Mouse (Mus musculus): ENCODE results near the gene Eif3b. TPM values are rescaled to one million over a fixed set of nuclear protein-coding genes. Genes with fewer than 3 reads are reported as not detected.

Eif3b gene
- total RNA-seq (2021), result 10 to 100 TPM; 89.2 to 95.6 TPM

DNA sequence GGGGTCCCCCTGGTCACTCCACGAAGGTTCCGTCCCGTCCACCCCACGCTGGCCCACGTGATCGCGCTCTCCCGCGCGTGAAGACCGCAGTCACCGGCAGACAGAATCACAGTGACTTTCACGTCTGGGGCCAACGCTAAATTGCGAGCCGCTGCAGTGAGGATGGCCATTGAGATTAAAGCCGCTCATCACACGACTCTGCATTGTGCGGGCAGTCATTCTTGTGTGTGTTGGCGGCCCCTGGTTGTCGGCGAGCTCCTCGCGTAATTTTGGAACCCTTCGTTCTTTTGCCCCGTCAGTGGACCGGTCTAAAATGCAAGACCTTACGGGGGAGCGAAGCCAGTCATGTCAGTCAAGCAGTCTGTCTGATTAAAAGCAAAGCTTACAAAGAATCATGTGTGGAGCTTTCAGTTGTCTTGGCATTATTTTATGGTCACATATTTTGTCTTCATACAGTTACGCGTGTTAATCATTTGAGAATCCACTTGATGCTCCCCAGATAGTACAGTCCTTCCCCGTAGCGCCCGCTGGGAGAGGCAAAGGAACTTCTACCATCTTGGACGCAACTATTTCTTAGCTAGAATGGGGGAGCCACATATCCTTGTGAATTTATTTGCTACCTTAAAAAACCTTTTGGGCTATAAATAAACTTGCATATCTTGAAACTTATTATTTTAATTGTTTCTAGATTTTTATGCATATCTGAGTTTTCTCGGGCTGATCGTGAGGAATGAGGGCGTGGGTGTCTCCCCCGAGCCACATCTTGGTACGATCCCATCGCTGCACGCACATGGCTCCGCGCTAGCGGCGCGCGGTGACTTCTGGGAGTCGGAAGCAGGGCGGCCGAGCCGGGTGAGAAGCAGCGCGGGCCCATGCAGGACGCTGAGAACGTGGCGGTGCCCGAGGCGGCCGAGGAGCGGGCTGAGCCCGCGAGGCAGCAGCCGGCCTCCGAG is at the start of gene Eif3b:
Gene Eif3b, plus strand, starts transcription at position 840 of the 953 bp plus-strand sequence.
- peak; percentile 80 to 81 for DNase-seq (ENCODE audit: extremely low spot score in 1 of 2, low spot score in 1 of 2)

DNA sequence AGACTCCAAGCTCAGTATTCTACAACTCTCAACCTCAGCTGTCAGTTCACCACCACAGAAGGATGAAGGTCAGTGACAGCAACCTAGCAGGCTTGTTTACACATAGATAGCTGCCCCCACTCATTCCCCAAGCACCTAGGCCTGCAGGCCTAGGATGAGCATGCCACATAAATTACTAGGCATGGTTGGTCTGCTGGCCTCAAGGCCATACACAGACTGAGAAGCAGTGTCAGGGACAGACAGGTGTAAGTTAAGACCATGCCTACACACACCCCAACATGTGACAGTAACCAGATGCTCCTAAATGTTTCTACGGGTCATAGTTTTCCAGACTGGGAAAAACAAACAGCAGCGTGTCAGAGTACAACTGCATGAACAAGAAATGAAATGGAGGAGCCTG is 49.7 kb upstream of the Eif3b start:
- DNase-seq (ENCODE audit: extremely low spot score in 1 of 2, low spot score in 1 of 2), result no peak

DNA sequence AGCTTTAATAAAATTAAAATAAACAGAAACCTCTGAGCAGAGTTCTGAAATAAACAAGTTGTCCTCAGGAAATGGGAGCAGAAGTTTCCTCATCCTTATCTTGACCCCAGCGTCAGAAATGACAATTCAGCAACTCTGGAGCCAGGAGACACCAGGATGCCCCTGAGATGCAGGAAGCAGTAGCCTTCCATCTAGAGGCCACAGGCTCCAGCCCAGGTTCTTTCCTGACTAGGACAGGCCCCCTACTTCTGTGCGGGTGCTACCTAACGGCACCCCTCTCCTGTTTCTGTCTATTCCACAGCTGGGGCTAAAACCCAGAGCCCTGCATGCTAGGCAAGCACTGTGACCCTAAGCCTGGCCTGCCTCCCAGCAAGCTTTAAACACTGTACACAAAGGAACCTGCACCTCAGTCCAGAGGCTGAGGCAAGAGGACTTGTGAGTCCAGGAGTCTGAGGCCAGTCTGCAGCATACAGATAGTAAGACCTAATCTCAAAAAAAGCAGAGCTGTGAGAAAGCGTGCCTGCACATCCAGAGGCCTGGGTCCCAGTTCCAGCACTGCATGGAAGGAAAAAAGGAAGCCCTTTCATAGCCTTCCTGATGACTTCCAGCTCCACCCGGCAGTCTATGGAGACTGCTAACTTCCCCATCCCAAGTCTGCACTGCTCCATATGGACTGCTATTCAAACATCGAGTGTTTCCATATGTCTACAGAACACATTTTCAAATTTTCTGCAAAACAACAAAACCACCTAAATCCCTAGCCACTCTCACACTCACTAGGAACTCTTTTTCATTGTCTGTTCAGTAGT is 48.5 kb upstream of the Eif3b start:
- no peak for DNase-seq (ENCODE audit: extremely low spot score in 1 of 2, low spot score in 1 of 2)

DNA sequence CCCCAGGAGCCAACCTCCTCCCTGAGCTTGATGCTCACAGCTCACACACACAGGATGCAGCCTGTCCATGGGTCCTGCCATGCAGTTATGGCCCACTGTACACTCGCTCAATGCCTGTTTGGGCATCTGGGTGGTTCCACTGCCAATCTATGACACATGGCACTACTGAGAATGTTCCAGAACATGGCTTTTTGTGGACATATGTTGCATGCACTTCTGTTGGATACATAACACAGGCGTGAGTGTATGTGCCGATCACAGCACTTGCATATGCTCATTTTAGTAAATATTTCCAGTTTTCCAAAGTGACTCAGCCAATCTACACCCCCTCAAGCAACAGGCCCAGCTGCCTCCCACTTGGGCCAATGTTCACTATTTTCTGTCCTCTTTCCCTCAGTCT is 47.5 kb upstream of the Eif3b start:
- DNase-seq (ENCODE audit: extremely low spot score in 1 of 2, low spot score in 1 of 2), result peak; percentile 17 to 38

DNA sequence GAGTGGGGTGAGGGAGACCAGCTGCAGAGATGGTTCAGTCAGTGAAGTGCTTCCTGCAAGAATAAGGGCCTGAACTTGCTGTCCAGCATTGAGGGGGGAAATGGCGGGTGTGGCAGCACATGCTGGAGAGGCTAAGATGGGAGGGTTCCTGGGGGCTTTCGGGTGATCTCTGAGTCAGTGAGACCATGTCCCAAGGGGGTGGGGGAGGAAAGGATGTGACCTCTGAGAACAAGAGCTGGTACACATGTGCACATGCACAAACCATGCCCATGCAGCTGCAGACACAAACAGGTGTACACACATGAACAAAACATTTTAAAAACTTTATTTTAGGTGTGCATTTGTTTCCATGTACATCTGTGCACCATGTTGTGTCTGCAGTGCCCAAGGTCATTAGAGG is 45.4 kb upstream of the Eif3b start:
- no peak for DNase-seq (ENCODE audit: extremely low spot score in 1 of 2, low spot score in 1 of 2)

DNA sequence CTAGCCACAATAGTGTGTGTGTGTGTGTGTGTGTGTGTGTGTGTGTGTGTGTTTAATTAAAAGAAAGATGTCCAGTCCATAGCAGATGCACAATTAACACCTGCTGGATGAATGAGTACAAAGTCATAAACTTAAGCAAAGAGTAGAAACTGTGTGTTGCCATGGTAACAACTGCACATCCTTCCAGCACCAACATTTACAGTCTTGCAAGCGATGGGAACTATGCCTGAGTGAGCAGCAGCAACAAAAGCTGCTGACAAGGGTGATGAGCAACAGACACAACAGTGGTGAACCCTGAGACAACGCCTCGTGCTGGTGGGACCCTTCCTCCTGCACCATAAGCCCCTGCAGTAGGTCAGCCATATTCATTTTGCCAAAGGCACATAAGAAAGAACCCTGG is 44.9 kb upstream of the Eif3b start:
- DNase-seq (ENCODE audit: extremely low spot score in 1 of 2, low spot score in 1 of 2), result no peak

DNA sequence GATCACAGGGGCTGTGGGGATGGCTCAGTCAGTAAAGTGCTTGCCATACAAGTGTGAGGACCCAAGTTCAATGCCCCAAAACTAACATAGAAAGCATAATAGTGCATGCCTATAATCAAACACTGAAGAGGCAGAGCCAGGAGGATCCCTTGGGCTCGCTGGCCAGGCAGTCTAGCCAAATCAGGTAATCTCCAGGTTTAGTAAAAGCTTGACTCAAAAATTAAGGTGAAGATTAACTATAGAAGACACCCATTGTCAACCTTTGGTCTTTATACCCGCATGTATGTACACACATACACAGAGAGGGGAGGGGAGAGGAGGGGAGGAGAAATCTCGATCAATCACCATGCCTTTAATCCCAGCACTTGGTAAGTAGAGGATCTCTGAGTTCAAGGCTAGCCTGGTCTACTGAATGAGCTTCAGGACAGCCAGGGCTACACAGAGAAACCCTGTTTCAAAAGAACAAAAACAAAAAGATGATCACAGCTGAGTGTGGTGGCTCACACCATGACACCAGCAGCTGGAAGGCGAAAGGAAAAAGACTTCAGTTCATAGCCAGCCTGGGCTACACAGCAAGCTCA is 43.8 kb upstream of the Eif3b start:
- no peak for DNase-seq (ENCODE audit: extremely low spot score in 1 of 2, low spot score in 1 of 2)

DNA sequence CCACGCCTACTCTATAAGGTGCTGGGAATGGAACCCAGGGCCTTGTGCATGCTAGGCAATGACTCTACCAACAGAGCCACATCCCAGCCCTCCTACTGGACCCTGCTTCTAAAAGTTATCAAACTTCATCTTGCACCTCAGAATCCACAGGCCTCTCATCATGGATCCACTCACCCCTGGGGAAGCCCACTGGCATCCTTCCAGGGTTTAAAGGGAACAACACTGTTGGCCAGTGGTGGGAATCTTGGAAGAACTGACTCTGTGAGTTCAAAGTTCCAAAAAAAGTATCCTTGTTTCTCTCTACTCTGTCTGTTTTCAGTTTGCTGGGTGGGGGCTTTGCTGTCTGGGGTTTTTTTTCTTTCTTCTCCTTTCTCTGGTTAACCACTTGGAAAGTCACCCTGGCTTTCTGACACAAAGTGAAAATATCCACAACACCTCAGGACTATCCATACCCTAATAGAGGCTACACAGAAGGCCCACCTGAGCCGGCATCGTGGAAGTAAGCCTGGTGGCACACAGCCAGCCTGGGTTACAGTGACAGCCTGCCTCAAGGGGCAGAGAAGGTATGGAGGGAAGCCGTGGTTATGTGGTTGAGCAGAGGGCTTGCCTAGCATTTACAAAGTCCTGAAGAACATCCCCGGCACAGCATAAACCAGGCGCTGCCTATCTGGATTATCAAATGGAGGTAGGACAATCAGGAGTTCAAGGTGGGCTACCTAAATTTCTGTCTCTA is 40.8 kb upstream of the Eif3b start:
- no peak for DNase-seq (ENCODE audit: extremely low spot score in 1 of 2, low spot score in 1 of 2)

DNA sequence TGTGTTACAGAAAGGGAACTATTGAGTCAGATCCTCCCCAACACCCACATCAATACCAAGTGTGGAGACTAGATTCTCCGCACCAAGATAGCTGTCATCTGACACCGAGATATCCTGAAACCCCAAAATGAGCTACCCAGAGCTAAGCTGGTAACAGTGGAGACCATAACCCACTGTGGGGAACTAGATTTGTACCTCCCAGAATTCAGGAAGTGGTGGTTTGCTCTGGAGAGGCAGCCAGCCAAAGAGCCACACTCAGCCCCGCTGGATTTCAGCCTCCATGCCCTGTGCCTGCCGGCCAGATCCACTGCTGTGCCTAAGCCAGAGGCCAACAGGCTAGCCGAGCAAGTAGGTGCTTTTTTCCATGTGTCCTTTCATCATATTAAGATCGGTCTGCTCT is 39.8 kb upstream of the Eif3b start:
- no peak for DNase-seq (ENCODE audit: extremely low spot score in 1 of 2, low spot score in 1 of 2)

DNA sequence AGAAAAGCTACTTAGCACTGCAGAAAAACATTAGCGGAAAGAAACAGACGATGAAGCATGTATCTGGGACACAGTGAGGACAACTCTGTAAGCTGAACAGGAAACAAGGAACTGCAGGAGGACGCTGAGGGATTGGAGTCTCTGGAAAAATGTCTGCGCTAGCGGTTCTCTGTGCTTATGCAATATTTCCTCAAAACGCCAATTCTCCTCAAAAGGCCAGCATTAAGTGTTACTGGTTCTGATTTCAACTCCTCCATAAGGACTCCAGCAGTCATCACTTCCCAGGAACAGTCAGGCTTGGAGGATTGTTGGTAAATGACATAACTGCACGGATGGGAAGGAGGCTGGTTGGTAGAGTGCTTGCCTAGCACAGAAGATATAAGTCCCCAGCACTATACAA is 38.0 kb upstream of the Eif3b start:
- DNase-seq (ENCODE audit: extremely low spot score in 1 of 2, low spot score in 1 of 2), result no peak

DNA sequence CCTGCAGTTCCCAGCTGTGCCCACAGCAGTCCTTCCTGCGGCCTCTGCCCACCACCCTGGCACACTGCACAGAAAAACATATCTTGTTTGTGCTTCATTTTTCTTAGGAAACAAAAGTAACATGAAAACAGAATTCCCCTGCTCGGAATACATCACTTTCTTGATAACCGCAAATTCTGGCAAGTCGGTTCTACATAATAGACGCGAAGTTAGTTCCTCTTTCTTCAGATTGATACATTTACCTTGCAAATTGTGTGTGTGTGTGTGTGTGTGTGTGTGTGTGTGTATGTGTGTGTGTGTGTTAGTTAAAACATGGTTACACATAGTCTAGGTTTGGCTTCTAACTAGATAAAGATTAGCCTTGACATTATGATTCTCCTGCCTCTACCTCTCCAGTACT is 36.4 kb upstream of the Eif3b start:
- DNase-seq (ENCODE audit: extremely low spot score in 1 of 2, low spot score in 1 of 2), result no peak

DNA sequence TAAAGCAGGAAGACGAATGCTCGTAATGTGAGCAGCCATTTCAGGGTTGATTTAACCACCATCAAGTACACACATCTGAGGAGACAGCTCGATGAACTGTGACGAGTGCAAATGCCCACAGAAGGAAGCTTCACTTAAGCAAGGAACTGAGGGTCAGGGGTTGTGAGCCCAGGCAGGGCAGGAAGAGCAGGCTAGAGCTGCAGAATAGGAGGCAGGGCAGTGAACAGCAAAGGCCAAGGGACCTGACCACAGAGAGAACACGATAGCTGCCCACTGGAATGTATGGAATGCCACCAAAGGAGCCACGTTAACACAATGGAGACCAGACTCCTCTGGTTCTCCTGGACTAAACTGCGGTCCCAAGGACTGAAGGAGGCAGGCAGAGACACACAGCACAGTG is 35.6 kb upstream of the Eif3b start:
- DNase-seq (ENCODE audit: extremely low spot score in 1 of 2, low spot score in 1 of 2), result no peak

DNA sequence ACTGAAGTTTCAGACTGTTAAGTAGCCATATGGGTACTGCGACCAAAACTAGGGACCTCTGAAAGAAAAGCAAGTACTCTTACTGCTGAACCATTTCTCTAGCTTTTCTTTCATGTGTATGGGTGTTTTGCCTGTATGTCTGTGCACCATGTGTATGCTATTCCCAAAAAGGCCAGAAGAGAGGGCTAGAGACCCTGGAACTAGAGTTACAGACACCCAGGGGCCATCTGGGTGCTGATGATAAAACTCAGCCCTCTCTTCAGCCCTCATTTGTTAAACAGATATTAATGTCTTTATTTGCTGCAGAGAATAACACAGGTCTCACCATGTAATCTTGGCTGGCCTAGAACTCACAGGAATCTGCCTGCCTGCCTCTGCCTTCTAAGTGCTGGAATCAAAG is 34.7 kb upstream of the Eif3b start:
- no peak for DNase-seq (ENCODE audit: extremely low spot score in 1 of 2, low spot score in 1 of 2)

DNA sequence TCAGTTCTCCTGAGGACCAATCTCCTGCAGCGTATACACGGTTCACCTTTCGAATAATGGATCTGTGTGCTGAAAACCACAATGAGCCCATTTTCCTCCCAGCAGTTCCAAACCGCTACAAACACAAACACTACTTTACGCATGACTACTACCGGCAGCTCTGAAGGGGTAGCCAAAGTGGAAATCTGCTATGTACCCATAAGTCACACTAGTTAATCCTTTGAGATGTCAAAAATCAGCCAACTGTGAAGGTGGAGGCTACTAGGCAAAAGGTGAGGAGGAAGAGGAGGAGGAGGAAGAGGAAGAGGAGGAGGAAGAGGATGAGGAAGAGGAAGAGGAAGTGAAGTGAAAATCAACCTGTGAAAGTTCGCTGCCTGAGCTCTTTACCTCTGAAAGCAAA is 31.9 kb upstream of the Eif3b start:
- no peak for DNase-seq (ENCODE audit: extremely low spot score in 1 of 2, low spot score in 1 of 2)

DNA sequence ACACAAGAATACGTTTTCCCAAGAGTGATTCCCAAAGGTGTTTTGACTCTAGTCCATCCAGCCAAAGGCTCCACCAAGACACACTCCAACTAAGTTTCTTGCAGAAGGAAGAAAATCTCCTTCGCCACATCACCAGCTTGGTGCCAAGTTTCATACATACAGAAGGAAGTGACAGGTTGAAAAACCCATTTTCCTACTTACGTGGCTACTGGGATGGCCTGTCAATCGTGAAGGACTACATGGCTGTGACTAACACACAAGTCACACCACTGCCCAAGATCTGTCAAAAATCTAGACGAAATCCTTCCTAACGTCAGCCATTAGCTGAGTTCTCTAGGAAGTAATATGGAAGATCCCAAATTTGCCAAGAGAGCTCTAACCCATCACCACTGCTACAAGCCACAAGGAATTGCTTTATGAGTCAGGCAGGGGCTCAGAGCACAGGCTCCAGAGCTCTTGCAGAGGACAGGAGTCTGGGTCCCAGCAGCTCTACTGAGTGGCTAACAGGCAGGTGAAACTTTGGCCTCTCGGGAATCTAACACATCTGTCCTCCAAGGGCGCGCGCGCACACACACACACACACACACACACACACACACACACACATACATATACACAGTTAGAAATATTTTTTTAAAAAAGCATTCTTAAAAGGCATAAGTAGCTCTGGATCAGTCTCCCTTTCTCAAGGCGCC is 31.2 kb upstream of the Eif3b start:
- DNase-seq (ENCODE audit: extremely low spot score in 1 of 2, low spot score in 1 of 2), result no peak

DNA sequence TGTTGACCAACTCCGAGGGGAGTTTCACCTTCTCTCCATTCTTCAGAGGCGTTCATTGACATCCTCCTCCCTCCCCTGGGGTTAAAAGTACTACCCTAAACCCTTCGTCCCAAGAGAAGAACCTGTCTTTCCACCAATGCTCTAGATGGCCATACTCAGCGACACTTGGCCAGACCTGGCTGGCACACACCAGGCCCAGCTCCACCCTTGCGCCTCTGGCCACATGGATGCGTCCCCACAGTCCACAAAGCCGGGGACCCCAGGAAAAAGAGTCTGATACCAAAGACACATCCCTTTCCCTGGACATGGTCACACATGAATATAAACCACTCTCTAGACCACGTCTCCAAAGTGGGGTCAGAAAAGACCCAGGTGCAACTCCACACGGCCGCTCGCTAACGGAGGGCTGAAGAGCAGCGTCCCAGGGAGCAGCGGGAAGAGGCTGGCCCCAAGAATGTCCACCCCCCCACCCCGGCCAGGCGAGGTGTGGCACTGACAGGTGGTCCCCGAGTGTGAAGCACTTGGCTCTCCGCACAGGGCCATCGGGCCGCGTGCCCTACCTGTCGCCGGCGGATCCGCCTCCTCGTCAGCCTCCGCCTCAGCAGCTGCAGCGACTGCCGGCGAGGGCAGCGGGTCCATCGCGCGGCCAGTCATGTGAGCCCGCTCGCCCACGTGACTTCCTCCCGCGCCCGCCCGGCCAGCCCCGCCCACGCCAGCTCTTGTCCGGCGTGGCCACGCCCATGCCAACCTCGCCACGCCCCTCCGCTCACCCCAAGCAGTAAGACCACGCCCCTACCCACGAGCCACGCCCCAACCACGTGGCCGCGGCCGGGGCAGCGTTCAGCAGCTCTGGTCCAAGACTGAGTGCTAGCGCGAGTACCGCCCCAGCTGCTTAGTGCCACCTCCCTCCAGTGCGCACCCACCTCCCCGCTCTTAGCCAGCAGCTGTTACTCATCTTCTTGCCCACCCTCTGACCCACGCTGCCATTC is 30.2 kb upstream of the Eif3b start, which contains the start of gene Snx8:
Gene Snx8, minus strand, starts transcription at position 675 of the 989 bp plus-strand sequence.
- peak; percentile 61 to 74 for DNase-seq (ENCODE audit: extremely low spot score in 1 of 2, low spot score in 1 of 2)

DNA sequence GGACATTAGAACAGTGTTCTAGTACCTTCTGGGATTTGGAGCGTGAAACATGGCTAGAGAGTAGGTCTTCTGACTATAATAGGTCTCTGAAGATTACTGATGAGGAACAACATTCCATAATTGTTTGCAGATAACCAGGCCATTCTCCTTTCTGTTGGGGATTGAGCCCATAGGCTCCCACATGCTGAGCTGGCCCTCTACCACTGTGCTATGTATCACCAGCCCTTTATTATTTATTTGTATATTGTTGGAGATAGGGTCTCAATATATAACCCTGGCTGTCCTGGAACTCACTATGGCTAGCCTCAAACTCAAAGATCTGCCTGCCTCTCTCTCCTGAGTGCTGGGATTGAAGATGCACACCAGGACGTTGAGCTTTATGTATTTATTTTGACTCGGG is 29.5 kb upstream of the Eif3b start:
- DNase-seq (ENCODE audit: extremely low spot score in 1 of 2, low spot score in 1 of 2), result no peak

DNA sequence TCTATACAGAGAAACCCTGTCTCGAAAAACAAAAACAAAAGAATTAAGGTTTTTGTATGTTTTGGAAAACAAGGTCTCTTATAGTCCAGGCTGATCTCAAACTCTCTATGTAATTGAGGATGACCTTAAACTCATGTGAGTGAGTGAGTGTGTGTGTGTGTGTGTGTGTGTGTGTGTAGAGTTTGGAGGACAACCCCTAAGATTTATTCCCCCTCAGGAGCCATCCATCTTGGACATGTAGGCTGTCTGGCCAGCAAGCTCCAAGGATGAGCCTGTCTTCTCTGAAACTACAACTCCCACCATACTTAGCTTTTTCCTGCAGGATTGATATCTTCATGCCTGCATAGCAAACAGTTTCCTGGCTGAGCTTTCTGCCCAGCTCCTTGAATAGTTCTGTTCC is 27.7 kb upstream of the Eif3b start:
- DNase-seq (ENCODE audit: extremely low spot score in 1 of 2, low spot score in 1 of 2), result no peak

DNA sequence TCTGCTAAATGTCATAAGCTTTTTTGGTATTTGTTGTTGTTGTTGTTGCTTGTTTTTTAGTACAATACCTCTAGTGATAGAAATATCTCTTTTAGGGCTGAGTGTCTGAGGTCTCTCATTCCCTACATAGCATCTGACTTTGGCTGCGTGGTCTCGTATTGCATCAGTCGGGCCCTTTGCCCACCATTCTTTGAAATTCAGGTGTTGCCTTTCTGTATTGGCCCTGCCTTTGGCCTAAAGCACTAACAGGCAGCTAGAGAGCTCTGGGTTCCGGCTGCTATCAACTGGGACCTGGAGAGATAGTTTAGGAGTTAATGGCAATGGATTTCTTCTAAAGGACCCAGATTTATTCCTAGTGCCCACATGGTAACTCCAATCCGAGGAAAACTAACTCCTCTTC is 27.1 kb upstream of the Eif3b start:
- no peak for DNase-seq (ENCODE audit: extremely low spot score in 1 of 2, low spot score in 1 of 2)

Data from layer of hippocampus, postnatal 25 days (tissue).